Mouse (Mus musculus): ENCODE results near the gene Cacna2d2. TPM values are rescaled to one million over a fixed set of nuclear protein-coding genes. Genes with fewer than 3 reads are reported as not detected.

Gene Cacna2d2
- total RNA-seq, 4 experiments from 2014 or later = 14.6 to 21.0 (median 17.0) TPM

DNA sequence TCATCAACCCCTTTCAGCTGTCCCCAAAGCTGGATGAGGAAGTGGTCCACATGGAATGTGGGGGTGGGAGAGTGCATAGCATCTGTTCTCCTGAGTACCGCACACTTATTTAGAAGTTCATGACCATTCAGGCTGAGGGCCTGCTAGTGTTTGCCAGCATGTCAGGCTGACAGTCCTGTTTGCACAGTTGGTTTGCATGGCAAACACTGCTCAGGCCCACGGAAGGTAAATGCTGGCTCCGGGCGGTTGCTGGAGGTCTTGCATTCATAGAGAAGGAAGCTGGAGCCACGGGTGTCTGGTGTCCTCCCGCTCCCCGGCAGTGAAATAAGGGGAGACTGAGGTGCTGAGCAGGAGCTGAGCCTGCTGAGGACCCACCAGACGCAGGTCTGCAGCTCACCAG, 53.7 kb downstream of the Cacna2d2 start:
- no peak for DNase-seq (ENCODE audit: low spot score in 2 of 2)

DNA sequence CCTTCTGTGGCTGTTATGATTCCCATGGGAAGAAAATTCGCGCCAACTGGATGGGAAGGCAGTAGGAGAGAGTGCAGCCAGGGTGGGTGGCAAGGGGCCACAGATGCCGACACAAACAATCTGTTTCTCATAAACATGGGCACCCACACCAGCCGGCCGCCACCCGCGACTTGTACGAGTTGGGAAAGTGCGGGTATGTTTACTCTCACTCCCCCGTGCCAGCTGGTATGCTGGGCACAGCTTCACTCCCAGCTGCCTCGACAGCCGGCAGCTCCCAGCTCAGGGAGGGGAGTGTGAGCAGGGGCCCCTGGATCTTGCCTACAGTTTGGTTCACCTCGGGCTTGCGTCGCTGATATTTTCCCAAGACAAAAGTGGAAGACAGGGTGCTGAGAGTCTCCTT, 57.3 kb downstream of the Cacna2d2 start:
- DNase-seq (ENCODE audit: low spot score in 2 of 2) = peak; percentile 79 to 88

GRCm38 (mm10) chr9:107462907-107463306, 63.5 kb downstream of the Cacna2d2 start:
- no peak for DNase-seq (ENCODE audit: low spot score in 2 of 2)

- peak; percentile 58 to 79 for DNase-seq (ENCODE audit: low spot score in 2 of 2)
Measured at GRCm38 (mm10) chr9:107463509-107463908, 64.1 kb downstream of the Cacna2d2 start.

GRCm38 (mm10) chr9:107464130-107464529, 64.7 kb downstream of the Cacna2d2 start:
- no peak for DNase-seq (ENCODE audit: low spot score in 2 of 2)

DNA sequence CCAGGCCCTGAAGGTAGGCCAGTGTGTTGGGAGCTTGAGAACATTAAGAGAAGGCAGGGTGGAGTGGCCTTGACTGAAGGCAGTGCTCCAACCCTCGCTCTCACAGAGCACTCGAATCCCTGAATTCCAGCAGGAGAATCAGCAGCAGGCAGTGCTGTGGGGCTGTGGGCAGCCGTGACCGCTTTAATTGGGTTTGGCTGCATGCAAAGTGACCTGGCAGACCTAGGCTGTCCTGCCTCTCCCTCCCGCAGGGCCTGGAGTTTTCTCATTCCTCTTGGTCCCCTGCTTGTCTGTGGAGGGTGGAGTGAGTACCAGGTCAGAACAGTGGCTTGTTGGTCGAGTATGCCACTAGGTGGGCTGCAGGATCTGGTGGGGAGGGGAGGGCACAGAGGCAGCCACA, 66.2 kb downstream of the Cacna2d2 start:
- DNase-seq (ENCODE audit: low spot score in 2 of 2) = no peak

DNA sequence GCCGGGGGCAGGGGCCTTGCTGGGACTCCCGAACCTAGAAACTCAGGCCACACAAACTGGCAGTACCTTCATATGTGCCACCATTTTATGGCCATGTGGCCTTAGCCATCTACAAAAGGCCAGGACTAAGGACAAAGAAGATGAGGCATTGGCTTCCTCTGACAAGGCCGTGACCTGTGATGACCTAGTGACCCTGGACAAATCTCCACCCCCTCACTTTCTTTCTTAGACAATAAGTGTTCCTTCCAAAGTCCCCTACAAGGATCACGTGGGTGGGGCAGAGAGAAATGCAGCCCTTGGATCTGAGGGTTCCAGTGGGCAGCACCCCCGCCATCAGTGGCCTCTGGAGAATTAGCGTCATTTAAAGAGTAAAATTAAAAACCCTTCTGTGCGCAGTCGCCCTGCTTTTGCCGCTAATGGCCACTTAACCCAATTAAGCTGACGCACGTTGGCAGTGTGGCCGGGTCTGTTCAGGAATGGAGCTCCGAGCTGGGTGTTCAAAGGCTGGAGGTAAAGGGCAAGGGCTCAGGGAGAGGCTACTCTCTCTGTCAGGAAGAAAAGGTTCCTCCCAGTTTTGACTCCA, 69.9 kb downstream of the Cacna2d2 start:
- no peak for DNase-seq (ENCODE audit: low spot score in 2 of 2)

DNA sequence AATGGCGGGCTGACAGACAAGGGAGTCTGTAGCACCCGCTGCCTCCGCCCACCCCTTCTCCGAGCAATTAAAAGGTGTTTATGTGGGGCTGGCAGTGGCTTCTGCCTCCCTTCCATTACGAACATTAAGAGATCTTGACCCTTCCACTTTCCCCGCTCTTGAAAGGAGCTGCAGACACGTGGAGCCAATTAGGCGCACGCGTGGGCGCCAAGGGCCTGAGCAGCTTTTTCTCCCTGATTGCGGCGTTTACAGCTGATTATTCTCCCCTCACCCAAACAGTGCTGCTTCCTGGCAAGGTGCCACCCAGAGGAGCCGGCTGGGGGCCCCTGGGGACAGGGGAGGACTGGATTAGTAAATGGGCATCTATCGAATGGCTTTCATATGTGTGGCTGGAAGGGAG, 71.0 kb downstream of the Cacna2d2 start:
- no peak for DNase-seq (ENCODE audit: low spot score in 2 of 2)

DNA sequence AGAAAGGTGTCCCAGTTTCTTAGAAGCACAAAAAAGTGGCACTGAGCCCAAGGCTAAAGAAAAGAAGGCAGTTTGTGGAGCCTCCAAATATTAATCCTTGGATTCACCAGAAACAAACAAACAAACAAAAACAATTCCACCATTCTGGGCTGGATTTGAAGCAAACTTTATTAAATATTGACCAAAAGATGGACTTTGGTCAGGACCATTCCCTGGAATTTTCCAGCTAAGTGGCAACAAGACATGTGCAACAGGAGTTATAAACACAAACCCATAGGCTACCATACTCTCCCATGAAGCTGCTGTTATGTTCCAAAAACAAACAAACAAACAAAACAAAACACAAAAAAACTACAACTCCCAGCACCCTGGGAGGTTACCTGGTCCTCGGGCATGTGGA, 74.6 kb downstream of the Cacna2d2 start:
- DNase-seq (ENCODE audit: low spot score in 2 of 2) = no peak

DNA sequence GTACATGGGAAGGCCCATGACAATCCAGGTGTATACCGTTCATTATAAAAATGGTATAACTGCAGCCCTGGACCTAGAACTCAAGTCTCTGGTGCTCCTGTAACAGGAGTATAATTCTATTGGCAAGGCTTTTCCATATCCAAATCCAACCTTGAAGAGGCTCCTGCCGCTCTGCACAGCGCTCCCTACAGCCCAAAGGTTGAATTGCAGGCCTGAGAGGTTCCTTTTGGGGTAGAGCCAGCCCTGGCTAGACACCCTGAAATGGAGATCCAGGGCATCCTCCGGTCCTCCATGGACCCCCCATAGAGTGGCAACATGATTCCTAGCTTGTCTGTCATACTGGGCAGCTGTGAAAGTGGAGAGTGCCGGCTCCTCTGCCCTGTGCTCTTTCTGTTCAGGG, 79.6 kb downstream of the Cacna2d2 start:
- no peak for DNase-seq (ENCODE audit: low spot score in 2 of 2)

GRCm38 (mm10) chr9:107479593-107479992, 80.2 kb downstream of the Cacna2d2 start:
- DNase-seq (ENCODE audit: low spot score in 2 of 2) = peak in 1 of 2 experiments; percentile 14

GRCm38 (mm10) chr9:107480477-107481069, 81.2 kb downstream of the Cacna2d2 start:
- no peak for DNase-seq (ENCODE audit: low spot score in 2 of 2)

GRCm38 (mm10) chr9:107481340-107481739, 81.9 kb downstream of the Cacna2d2 start:
- DNase-seq (ENCODE audit: low spot score in 2 of 2) = no peak

- DNase-seq (ENCODE audit: low spot score in 2 of 2) = no peak
Measured at GRCm38 (mm10) chr9:107482004-107482403, 82.6 kb downstream of the Cacna2d2 start.

- no peak for DNase-seq (ENCODE audit: low spot score in 2 of 2)
Measured at GRCm38 (mm10) chr9:107482770-107483169, 83.4 kb downstream of the Cacna2d2 start.

- DNase-seq (ENCODE audit: low spot score in 2 of 2) = no peak
Measured at GRCm38 (mm10) chr9:107483714-107484113, 84.3 kb downstream of the Cacna2d2 start.

DNA sequence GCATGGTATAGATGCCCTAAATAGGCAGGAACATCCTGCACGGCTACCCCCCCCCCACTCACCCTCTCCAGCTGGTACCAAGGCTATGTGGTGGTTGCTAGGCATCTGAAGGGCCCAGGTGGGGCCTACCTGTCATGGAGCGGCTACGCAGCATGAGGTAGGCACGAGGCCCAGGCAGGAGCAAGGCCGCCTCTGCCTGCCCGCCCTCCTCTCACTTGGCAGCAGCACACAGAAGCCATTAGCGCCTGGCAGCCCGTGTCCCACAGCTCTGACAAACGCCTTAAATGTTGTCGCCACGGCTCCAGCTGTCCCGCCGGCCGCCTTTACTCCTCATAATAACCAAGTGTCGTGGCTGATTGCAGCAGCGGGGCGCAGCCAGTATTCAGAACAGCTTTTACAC, 84.9 kb downstream of the Cacna2d2 start:
- peak; percentile 27 to 48 for DNase-seq (ENCODE audit: low spot score in 2 of 2)

DNA sequence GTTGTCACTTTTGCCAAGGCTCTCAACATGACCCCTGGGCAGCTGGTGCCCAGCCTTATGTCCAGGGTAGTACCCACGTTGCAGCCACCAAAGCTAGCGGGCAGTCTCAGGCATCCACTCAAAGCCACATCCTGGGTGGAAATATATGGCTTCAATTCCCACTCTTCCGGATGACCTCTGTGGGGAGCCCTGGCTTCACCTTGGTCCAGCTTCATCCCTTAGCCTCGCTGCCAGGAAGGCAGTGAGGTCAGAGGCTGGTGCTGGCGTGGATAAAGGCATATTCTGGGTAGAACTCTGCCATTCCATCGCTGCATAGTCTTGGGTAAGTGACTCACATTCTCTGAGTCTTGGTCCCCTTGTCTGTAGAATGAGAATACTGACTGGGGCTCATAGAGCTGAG, 85.4 kb downstream of the Cacna2d2 start:
- DNase-seq (ENCODE audit: low spot score in 2 of 2) = no peak

DNA sequence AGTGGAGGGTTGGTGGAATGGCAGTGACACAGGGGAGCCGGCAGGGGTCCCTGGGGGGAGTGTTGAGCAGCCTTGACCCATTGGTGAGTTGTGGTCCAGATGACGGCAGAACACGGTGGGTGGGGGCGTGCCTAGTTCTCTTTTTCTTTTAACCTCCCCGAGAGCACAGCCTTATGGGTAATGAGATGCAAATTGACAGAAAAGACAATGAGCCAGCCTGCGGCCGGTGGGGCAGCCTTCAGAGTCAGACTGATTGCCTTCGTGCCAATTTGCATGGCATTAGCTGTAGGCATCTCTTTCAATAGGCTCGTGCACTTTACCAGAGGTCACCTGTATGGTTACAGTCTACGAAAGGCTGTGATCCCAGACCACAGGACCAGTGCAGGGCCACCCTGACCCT, 86.7 kb downstream of the Cacna2d2 start:
- no peak for DNase-seq (ENCODE audit: low spot score in 2 of 2)

DNA sequence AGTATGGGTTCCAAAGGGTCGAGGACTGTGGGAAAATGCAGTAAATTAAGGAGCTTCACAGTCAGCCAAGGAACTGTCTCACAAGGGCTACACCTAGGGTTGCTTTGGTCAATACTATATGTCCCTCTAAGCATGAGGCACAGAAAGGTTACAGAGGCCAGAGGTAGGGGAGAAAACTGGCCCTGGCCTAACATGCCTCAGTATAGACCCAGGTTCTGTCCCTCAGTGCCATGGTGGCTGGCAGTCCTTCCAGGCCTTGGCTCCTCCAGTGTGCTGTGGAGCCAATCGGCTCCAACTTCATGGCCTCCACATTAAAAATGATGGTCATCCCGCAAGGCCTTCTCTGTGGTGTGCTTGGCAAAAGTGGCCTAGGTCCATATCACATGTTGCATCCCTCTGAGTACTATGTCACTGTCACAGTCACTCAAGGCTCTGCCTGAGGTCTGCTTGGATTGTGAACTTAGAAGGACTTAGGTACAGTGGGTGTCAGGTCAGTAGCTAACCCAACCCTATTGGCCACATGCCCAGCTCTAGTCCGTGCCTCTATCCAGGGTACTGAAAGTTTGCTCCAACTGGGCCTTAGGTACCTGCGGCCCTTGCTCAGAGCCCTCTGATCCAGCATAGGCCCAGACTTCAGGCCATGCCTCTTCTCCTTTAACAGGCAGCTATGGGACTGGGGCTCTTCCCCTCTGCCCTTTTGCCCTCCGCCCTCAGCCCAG, 87.3 kb downstream of the Cacna2d2 start:
- DNase-seq (ENCODE audit: low spot score in 2 of 2) = no peak

DNA sequence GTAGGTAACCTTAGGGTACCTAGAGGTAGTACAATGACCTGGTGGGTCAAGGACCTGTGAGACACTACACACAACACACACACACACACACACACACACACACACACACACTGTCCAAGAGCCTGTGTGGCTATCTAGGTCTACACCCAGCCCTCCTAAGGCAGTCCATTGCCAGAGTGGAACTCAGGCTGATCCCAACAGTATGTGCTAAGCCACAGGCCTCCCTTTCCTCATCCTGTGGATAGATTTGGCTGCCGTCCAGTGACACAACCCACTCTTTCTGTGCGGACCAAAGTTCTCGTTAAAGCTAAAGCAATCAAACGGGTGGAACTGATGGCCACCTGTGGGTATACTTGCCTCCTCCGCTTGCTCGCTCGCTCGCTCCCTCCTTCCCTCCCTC, 90.7 kb downstream of the Cacna2d2 start:
- DNase-seq (ENCODE audit: low spot score in 2 of 2) = no peak

DNA sequence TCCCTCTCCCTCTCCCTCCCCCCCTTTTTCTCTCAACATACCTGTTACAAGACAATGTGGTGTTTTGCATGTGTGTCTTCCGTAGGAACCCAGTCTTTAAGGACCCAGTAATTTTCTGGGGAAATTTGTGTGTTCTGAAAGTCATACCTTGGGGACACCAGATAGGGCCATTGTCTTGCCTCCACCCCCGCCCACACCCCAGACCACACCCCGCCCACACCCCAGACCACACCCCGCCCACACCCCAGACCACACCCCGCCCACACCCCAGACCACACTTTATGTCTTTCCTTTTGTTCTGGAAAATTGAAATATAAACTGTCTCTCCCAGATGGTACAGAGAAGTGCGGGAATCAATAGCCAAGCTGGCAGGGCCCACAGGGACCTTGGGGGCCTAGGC, 91.2 kb downstream of the Cacna2d2 start:
- no peak for DNase-seq (ENCODE audit: low spot score in 2 of 2)

DNA sequence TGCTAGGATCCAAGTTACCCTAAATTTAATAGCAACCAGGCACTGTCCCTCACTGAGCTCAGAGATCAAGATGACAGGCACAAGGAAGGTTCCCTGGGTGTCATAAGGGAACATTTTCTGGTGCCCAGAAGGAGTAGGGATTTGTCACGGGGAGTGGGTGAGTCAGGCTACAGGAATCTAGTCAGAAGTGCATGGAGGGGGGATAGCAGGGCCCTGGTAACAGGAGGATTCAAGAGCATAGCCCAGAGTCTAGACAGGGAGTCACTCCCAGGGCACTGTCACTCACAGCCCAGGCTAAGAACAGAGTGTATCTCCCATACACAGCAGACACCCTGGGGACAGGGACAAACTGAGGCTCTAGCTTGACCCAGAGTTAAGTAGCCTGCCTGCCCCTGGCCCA, 94.1 kb downstream of the Cacna2d2 start:
- no peak for DNase-seq (ENCODE audit: low spot score in 2 of 2)

All from layer of hippocampus, adult 8-10 months (tissue).